Mouse (Mus musculus): ENCODE results near the gene Bphl.
"Not testable (repeated sequence)": the region's sequence is repeated elsewhere in the genome, so short reads cannot be mapped to it uniquely, and the experiment has no call there.

The Bphl gene

GRCm38 (mm10) chr13:34087052-34087812, 49.8 kb downstream of the Bphl start:
- no peak for DNase-seq (ENCODE audit: extremely low read depth, low read depth, low spot score)

- not testable (repeated sequence) for DNase-seq (ENCODE audit: extremely low read depth, low read depth, low spot score)
Observed at GRCm38 (mm10) chr13:34088201-34088649, 50.8 kb downstream of the Bphl start.

GRCm38 (mm10) chr13:34088871-34089288, 51.5 kb downstream of the Bphl start:
- DNase-seq (ENCODE audit: extremely low read depth, low read depth, low spot score): no peak

- no peak for DNase-seq (ENCODE audit: extremely low read depth, low read depth, low spot score)
Observed at GRCm38 (mm10) chr13:34089358-34089757, 52.0 kb downstream of the Bphl start.

GRCm38 (mm10) chr13:34095542-34096435, 58.4 kb downstream of the Bphl start:
- no peak for DNase-seq (ENCODE audit: extremely low read depth, low read depth, low spot score)

GRCm38 (mm10) chr13:34096455-34096854, 59.1 kb downstream of the Bphl start:
- DNase-seq (ENCODE audit: extremely low read depth, low read depth, low spot score): no peak

- no peak for DNase-seq (ENCODE audit: extremely low read depth, low read depth, low spot score)
Observed at GRCm38 (mm10) chr13:34097086-34097485, 59.7 kb downstream of the Bphl start.

GRCm38 (mm10) chr13:34100733-34101132, 63.3 kb downstream of the Bphl start:
- no peak for DNase-seq (ENCODE audit: extremely low read depth, low read depth, low spot score)

GRCm38 (mm10) chr13:34101247-34101646, 63.9 kb downstream of the Bphl start:
- DNase-seq (ENCODE audit: extremely low read depth, low read depth, low spot score): no peak

GRCm38 (mm10) chr13:34101908-34102307, 64.5 kb downstream of the Bphl start:
- no peak for DNase-seq (ENCODE audit: extremely low read depth, low read depth, low spot score)

GRCm38 (mm10) chr13:34105364-34105763, 68.0 kb downstream of the Bphl start:
- DNase-seq (ENCODE audit: extremely low read depth, low read depth, low spot score): no peak

GRCm38 (mm10) chr13:34106256-34106655, 68.9 kb downstream of the Bphl start:
- DNase-seq (ENCODE audit: extremely low read depth, low read depth, low spot score): no peak

- no peak for DNase-seq (ENCODE audit: extremely low read depth, low read depth, low spot score)
Observed at GRCm38 (mm10) chr13:34106999-34107398, 69.6 kb downstream of the Bphl start.

GRCm38 (mm10) chr13:34109035-34109676, 71.8 kb downstream of the Bphl start:
- no peak for DNase-seq (ENCODE audit: extremely low read depth, low read depth, low spot score)

- DNase-seq (ENCODE audit: extremely low read depth, low read depth, low spot score): peak; percentile 85
Observed at GRCm38 (mm10) chr13:34109677-34110058, 72.3 kb downstream of the Bphl start.

- no peak for DNase-seq (ENCODE audit: extremely low read depth, low read depth, low spot score)
Observed at GRCm38 (mm10) chr13:34111019-34111418, 73.6 kb downstream of the Bphl start.

- no peak for DNase-seq (ENCODE audit: extremely low read depth, low read depth, low spot score)
Observed at GRCm38 (mm10) chr13:34111878-34112277, 74.5 kb downstream of the Bphl start.

- DNase-seq (ENCODE audit: extremely low read depth, low read depth, low spot score): peak; percentile 89
Observed at GRCm38 (mm10) chr13:34112369-34113081, 75.1 kb downstream of the Bphl start.

GRCm38 (mm10) chr13:34113086-34113485, 75.7 kb downstream of the Bphl start:
- no peak for DNase-seq (ENCODE audit: extremely low read depth, low read depth, low spot score)

- DNase-seq (ENCODE audit: extremely low read depth, low read depth, low spot score): no peak
Observed at GRCm38 (mm10) chr13:34114654-34115053, 77.3 kb downstream of the Bphl start.

- no peak for DNase-seq (ENCODE audit: extremely low read depth, low read depth, low spot score)
Observed at GRCm38 (mm10) chr13:34116508-34116907, 79.1 kb downstream of the Bphl start.
